Comparison of ENCODE assay signal across 8 mouse cellular contexts in the genomic region with DNA sequence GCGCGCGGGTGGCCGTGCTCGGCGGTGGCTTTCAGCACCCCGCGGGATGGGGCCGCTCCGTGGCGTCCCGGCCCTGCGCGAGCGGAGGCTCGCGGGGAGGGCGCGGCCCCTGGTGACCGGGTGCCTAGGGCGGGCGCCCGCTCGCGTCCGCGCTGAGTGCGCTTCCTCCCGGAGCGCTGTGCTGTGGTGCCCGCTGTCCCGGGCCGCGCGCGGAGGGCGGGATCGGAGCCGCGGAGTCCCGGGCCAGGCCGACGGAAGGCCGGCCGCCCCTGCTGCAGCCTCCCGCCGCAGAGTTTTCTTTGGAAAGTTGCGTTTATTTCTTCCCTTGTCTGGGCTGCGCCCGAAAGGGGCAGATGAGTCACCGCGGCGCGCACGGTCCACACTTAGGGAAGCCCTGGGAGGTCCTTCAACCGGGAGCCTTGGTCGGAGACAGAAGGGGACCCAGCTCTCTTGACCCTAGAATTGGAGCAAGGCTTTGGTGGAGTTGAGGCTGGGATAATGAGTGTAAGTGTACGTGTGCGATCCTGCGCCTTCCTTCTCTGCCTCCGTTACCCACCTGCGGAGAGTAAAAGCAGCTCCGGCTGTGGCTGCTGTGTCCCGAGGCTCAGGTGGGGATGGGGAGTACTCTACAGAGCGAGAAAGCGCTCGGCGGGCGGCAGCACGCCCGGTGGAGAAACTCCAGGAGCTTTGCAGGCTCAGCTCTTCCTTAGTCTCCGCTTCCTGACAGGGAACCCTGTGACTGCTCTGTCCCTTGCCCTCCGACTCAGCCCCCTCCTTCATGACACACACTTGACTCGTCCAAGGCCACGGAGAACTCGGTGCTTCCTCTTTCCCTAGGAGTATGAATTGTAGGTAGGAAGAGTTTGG. TPM values are rescaled to one million over a fixed set of nuclear protein-coding genes. Genes with fewer than 3 reads are reported as not detected.
DNase-seq lines count a peak whose midpoint lies in the region; ATAC-seq and TF ChIP-seq lines count a peak whose summit lies in the region.

No protein-coding gene starts in this region.

- WGBS in forebrain, embryonic 12.5 days, result under 1% methylated on average over 68 of the region's 76 CpGs
- under 1% methylated on average over 70 of the region's 76 CpGs for WGBS in intestine, embryonic 15.5 days

- peaks cover 54% of the 10 kb centered on the region for H3K4me1 ChIP-seq in forebrain, embryonic 12.5 days
- H3K4me1 ChIP-seq in intestine, embryonic 15.5 days (replicated peaks), result peaks cover 14% of the 10 kb centered on the region
- peaks cover 49% of the 10 kb centered on the region for H3K4me1 ChIP-seq in megakaryocyte, embryonic 14.5 days

- H3K4me2 ChIP-seq in forebrain, embryonic 12.5 days, result peak overlapping the region; percentile 98
- peak overlapping the region; percentile 100 for H3K4me2 ChIP-seq in intestine, embryonic 15.5 days (replicated peaks)

- no peaks in the 10 kb centered on the region for H3K36me3 ChIP-seq in forebrain, embryonic 12.5 days (replicated peaks)
- H3K36me3 ChIP-seq in intestine, embryonic 15.5 days, result no peaks in the 10 kb centered on the region
- no peaks in the 10 kb centered on the region for H3K36me3 ChIP-seq in megakaryocyte, embryonic 14.5 days (replicated peaks; ENCODE audit: low read length)

- peak overlapping the region; percentile 85 for H3K4me3 ChIP-seq in gastrocnemius, adult 2 months
- H3K4me3 ChIP-seq in forebrain, embryonic 12.5 days (replicated peaks), result peak overlapping the region; percentile 90
- peak overlapping the region; percentile 76 for H3K4me3 ChIP-seq in intestine, embryonic 15.5 days (replicated peaks)
- H3K4me3 ChIP-seq in megakaryocyte, embryonic 14.5 days (replicated peaks), result peak overlapping the region; percentile 91

- no peaks in the 10 kb centered on the region for H3K9me3 ChIP-seq in forebrain, embryonic 12.5 days
- no peaks in the 10 kb centered on the region for H3K9me3 ChIP-seq in intestine, embryonic 15.5 days
- H3K9me3 ChIP-seq in megakaryocyte, embryonic 14.5 days, result no peaks in the 10 kb centered on the region

- H3K27me3 ChIP-seq in forebrain, embryonic 12.5 days, result peaks cover 52% of the 10 kb centered on the region
- peaks cover 34% of the 10 kb centered on the region for H3K27me3 ChIP-seq in intestine, embryonic 15.5 days (replicated peaks)
- H3K27me3 ChIP-seq in megakaryocyte, embryonic 14.5 days (replicated peaks), result peaks cover 92% of the 10 kb centered on the region

- peak; percentile 79 for ATAC-seq in forebrain, embryonic 12.5 days (ENCODE audit: low FRiP score)
- ATAC-seq in intestine, embryonic 15.5 days, result peak; percentile 83
- ATAC-seq in activated CD4-positive, CD25-positive, alpha-beta regulatory T cell, adult 4 months, result no peak

- no peak for TF ChIP-seq CTCF in gastrocnemius, adult 2 months (IDR thresholded peaks at IDR 0.05)

- peak overlapping the region; percentile 53 for H3K27ac ChIP-seq in gastrocnemius, adult 2 months
- no peak overlapping the region for H3K27ac ChIP-seq in forebrain, embryonic 12.5 days
- H3K27ac ChIP-seq in intestine, embryonic 15.5 days, result no peak overlapping the region

- peak; percentile 48 for DNase-seq in gastrocnemius, adult 2 months
- no peak for DNase-seq in gastrocnemius, postnatal 14 days
- DNase-seq in NIH3T3 (ENCODE audit: low read depth), result peak; percentile 61
- no peak for DNase-seq in frontal cortex, postnatal 36 days (ENCODE audit: low spot score in 2 of 2)

- intact Hi-C loops in gastrocnemius, adult 2 months (cut with DNase I), result no loop called here
- intact Hi-C loops in gastrocnemius, postnatal 14 days (cut with DNase I; ENCODE audit: low total_unique reads), result loop anchor here (5.0 kb wide), 1 partner anchor 659 kb away; no protein-coding TSS in a partner anchor

- peak overlapping the region; percentile 85 for H3K9ac ChIP-seq in forebrain, embryonic 12.5 days
- H3K9ac ChIP-seq in intestine, embryonic 15.5 days, result peak overlapping the region; percentile 54

RNA-seq across cellular contexts. Expression of a gene that starts 0.6 kb away (rescaled TPM):
- 1 to 10 TPM in 1 of 2 experiments, under 1 TPM in 1; 0.84 to 1.4 TPM for total RNA-seq in gastrocnemius, adult 2 months (2021)
- total RNA-seq in gastrocnemius, postnatal 14 days (2021), result 1 to 10 TPM; 1.0 to 1.1 TPM
- polyA plus RNA-seq in forebrain, embryonic 12.5 days (2016; fragmentation: Nextera tagmentation; extraction: Ambion mirVana), result 4.9 and 6.4 TPM in 2 replicates
- 2.8 and 3.6 TPM in 2 replicates for polyA plus RNA-seq in intestine, embryonic 15.5 days (2015; fragmentation: Nextera tagmentation; extraction: Ambion mirVana)
- polyA plus RNA-seq in megakaryocyte, embryonic 14.5 days (2012; ENCODE audit: insufficient read depth, low replicate concordance), result 1.1 TPM in 1 of 2 replicates, not detected in the other
- polyA plus RNA-seq in activated CD4-positive, CD25-positive, alpha-beta regulatory T cell, adult 4 months (2017; shearing (Covaris generic)), result not detected

RNA-seq across cellular contexts. Expression of a gene that starts 44.1 kb away (rescaled TPM):
- total RNA-seq in gastrocnemius, adult 2 months (2021), result 10 to 100 TPM; 69.6 to 76.1 TPM
- 10 to 100 TPM; 65.1 to 65.8 TPM for total RNA-seq in gastrocnemius, postnatal 14 days (2021)
- polyA plus RNA-seq in forebrain, embryonic 12.5 days (2016; fragmentation: Nextera tagmentation; extraction: Ambion mirVana), result 16.9 and 19.9 TPM in 2 replicates
- polyA plus RNA-seq in intestine, embryonic 15.5 days (2015; fragmentation: Nextera tagmentation; extraction: Ambion mirVana), result 15.2 and 16.0 TPM in 2 replicates
- polyA plus RNA-seq in megakaryocyte, embryonic 14.5 days (2012; ENCODE audit: insufficient read depth, low replicate concordance), result 1.6 and 2.2 TPM in 2 replicates
- polyA plus RNA-seq in activated CD4-positive, CD25-positive, alpha-beta regulatory T cell, adult 4 months (2017; shearing (Covaris generic)), result 10 to 100 TPM; 62.3 to 71.4 TPM

RNA-seq across cellular contexts. Expression of a gene that starts 53.0 kb away (rescaled TPM):
- total RNA-seq in gastrocnemius, adult 2 months (2021), result 10 to 100 TPM; 61.7 to 71.4 TPM
- 10 to 100 TPM; 66.1 to 78.8 TPM for total RNA-seq in gastrocnemius, postnatal 14 days (2021)
- 129 and 137 TPM in 2 replicates for polyA plus RNA-seq in forebrain, embryonic 12.5 days (2016; fragmentation: Nextera tagmentation; extraction: Ambion mirVana)
- 60.7 and 69.7 TPM in 2 replicates for polyA plus RNA-seq in intestine, embryonic 15.5 days (2015; fragmentation: Nextera tagmentation; extraction: Ambion mirVana)
- polyA plus RNA-seq in megakaryocyte, embryonic 14.5 days (2012; ENCODE audit: insufficient read depth, low replicate concordance), result 6.3 and 16.9 TPM in 2 replicates
- 10 to 100 TPM; 41.6 to 44.3 TPM for polyA plus RNA-seq in activated CD4-positive, CD25-positive, alpha-beta regulatory T cell, adult 4 months (2017; shearing (Covaris generic))

Comparison
In these comparisons a context has a peak if more than half of its experiments do, and no peak if none do; other contexts are left out.
1. DNase-seq: peak in gastrocnemius, adult 2 months (single experiment) and NIH3T3 (single experiment); none in gastrocnemius, postnatal 14 days (single experiment) and frontal cortex, postnatal 36 days (0 of 2).
2. Peak in every context shown above with its lines, with median percentiles within 50 percentile points of each other: H3K4me3 ChIP-seq.